Mouse (Mus musculus): Measurements from ENCODE around the gene Caly.

Gene Caly

DNA sequence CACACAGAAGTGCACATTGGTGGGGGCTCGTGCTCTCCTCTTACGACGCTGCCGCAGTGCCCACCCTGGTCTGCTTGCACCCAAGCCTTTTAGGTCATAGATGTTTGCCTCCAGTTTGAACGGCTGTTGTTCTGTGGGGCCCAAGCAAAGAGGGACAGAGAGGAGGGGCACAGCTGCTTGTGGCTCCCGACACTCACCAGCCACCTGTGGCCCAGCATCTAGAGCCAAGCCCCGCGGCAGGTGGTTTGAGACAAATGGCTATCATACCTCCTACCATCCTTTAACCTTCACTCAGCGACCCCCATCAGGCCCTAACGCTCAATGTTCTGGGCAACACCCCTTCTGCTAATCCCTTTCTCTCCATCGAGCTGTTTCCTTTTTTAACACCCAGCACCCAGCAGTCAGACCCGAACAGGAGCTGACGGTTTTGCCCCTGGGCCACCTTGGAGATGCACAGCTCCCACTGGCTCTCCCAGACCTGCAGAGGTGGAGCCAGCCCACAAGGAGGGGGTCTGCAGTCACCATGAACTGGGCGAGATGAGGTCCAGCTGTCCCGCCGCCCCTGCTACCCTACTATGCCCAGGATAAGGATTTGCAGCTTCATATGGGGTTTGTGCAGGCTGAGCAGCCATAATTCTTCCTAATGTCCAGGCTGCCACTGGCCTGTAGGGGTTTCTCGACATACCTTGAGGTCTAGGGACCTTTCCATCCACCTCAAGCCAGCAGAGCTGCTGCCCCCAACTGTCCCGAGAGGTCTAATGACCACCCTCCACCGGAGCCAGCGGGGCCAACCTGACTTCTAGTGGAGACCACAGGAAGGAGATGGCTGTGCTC is 723 bp downstream of the Caly start:
- DNase-seq (ENCODE audit: low read depth, low spot score) = no peak

- DNase-seq (ENCODE audit: low read depth, low spot score) = peak; percentile 78
These were observed 1.7 kb downstream of the Caly start for GRCm38 (mm10) chr7:140080503-140081156.

DNA sequence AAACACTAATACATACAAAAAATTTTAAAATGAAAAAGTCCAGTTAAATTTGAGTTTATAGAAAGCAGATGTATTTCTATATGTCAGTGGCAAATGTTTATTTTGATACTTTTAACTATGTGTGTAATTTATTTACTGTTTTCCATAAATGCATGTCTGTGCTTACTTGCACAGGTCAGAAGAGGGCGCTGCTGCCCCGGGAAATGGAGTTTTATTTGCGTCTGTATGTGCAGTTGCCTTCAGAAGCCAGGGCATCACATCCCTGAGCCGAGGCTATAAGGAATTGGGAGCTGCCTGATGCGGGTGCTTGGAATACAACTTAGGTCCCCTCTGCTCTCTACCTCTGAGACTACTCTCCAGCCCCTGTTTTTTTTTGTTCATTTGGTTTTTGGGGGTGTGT is 3.6 kb downstream of the Caly start:
- DNase-seq (ENCODE audit: low read depth, low spot score) = peak; percentile 74

GRCm38 (mm10) chr7:140077698-140078097 is 4.7 kb downstream of the Caly start:
- DNase-seq (ENCODE audit: low read depth, low spot score) = no peak

DNA sequence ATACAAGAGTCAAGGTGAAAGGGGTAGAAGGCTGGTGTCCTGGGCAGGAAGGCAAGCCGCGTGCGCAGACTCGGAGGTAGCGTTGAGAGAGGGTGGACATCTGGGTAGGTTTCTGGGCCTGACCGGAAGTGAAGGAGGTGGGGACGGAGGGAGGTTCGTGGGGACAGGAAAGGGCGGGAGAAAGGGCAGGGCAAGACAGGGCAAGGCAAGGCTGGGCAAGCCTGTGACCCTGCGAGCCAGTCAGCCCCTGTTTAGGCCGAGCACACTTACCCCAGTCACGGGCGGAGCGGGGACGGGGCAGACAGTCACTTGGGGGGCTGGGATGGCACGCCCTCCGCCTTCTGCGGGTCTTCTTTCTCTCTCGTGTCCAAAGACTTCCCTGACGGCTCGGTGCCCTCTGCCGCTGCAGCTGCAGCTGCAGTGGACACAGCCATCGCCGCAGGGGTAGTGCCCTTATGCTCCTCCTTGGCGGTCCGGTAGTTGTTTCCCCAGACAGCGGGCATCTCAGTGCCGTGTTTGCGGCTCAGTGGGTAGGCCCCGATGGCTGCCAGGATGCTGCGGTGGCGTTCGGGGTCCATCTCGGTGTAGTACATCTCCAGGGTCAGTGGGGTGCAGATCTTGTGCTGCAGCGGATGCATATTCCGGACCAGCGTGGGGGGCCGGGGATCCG is 12.2 kb downstream of the Caly start:
- no peak for DNase-seq (ENCODE audit: low read depth, low spot score)

DNA sequence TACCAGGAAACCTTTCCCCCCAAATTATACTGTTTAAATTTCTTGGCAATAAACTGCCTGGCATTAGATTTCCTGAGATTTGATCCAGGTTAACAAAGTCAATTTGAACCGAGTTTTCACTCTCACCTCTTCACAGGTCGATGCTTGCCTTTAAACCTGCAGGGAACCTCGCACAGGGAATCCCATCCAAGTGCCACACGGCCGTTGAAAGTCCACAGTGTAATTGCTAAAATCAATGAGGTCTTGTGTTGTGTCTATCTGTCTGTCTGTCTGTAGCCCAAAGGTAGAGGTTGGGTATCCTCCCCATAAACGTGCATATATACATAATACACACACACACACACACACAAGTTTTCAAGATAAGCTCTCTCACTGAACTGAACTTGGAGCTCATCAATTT is 15.0 kb downstream of the Caly start:
- no peak for DNase-seq (ENCODE audit: low read depth, low spot score)

DNA sequence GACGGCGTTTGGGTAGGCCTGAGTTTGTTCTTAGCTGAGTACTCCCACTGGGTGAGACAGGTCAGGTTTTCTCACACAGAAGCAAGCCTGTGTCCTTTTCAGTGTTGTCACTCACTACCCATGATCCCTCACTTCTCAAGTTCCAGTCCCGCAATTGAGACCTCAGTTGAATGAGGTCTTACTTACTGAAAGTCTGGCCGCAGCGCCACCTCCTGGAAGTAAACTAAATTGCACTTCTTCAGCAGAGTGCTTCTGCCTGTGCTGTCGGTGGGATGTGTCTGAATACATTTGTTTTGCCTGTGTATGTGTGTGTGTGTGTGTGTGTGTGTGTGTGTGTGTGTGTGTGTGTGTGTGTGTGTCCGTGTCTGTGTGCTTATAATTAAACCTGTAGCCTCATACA is 19.3 kb downstream of the Caly start:
- peak; percentile 68 for DNase-seq (ENCODE audit: low read depth, low spot score)

- DNase-seq (ENCODE audit: low read depth, low spot score) = no peak
These were observed 20.0 kb downstream of the Caly start for GRCm38 (mm10) chr7:140062307-140062706.

- no peak for DNase-seq (ENCODE audit: low read depth, low spot score)
These were observed 20.6 kb downstream of the Caly start for GRCm38 (mm10) chr7:140061832-140062130.

DNA sequence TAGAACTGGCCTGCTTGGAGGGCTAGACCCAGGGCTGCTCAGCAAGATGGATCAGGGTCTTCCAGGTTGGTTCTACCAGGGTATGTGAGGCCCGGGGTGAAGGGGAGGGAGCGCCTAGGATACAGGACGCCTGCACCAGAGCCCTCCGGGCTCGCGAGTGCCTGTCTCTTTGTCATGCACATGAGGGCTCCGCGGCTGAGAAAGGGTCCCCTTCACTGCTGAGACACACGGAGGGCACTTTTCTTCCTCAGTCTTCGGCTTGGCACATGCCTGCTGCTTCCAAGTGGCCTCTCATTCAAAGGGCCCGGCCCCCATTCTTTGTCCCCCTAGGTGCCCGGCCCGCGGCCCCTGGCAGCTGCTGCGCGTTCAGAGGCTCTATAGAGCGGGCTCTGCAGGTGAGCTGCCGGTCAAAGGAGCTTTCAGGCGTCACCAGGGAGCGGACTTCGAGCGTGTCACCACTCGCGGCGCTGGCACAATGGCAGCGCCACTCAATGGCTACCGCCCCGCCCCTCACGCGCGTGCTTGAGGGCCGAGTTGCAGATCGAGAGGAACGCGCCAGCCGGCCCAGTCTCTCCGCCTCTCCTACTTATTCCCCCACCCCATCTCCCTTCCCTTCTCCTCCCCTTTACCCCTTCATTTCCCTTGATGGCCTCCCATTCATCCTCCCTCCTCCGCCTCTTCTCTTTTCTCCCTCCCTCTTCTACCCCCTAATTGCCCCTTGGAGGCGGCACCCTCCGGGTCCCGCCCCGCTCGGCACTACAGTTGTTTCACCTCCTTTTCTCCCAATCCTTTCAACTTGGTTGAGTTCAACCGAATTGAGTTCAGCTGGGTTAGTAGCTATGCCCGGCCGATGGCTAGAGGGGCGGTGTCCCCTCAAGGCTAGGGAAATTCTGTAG is 21.2 kb downstream of the Caly start:
- DNase-seq (ENCODE audit: low read depth, low spot score) = no peak

GRCm38 (mm10) chr7:140059601-140060000 is 22.7 kb downstream of the Caly start:
- no peak for DNase-seq (ENCODE audit: low read depth, low spot score)

DNA sequence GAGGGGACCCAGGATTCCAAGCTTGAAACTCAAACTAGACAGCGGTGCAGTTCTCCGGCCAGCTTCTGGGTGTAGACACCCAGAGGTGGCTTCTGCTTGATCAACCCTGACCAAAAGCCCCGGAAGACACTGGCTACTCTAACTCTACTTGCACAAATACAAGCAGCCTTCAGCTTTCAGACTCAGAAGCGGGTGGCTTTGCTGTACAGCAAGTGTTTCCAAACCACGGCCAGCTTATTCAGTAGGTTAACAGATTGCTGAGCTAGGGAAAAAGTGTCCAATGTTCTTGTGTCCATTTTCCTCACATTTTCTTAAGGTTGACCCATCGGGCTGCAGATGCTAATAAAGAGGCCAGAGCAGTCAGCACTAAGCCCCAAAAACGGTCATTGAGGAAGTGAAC is 23.8 kb downstream of the Caly start:
- DNase-seq (ENCODE audit: low read depth, low spot score) = no peak

- no peak for DNase-seq (ENCODE audit: low read depth, low spot score)
These were observed 24.6 kb downstream of the Caly start for GRCm38 (mm10) chr7:140057413-140058407.

DNA sequence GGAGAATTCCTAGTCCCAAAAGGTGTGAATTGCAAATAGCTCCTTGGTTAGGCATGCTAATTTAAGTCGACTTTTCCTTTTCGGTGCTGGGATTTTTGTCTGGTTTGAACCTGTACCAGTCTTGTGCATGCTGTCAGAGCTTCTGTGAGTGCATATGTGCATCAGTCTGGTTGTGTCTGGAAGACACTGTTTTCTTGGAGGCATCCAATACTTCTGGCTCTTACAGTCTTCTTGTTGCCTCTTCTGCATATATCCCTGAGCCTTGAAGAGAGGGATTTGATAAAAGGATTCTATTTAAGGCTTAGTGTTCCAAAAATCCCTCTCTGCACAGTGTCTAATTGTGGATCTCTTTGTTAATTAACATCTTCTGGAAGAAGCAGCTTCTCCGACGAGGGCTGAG is 28.2 kb downstream of the Caly start:
- no peak for DNase-seq (ENCODE audit: low read depth, low spot score)

- DNase-seq (ENCODE audit: low read depth, low spot score) = peak; percentile 45
These were observed 33.1 kb downstream of the Caly start for GRCm38 (mm10) chr7:140049115-140049689.

DNA sequence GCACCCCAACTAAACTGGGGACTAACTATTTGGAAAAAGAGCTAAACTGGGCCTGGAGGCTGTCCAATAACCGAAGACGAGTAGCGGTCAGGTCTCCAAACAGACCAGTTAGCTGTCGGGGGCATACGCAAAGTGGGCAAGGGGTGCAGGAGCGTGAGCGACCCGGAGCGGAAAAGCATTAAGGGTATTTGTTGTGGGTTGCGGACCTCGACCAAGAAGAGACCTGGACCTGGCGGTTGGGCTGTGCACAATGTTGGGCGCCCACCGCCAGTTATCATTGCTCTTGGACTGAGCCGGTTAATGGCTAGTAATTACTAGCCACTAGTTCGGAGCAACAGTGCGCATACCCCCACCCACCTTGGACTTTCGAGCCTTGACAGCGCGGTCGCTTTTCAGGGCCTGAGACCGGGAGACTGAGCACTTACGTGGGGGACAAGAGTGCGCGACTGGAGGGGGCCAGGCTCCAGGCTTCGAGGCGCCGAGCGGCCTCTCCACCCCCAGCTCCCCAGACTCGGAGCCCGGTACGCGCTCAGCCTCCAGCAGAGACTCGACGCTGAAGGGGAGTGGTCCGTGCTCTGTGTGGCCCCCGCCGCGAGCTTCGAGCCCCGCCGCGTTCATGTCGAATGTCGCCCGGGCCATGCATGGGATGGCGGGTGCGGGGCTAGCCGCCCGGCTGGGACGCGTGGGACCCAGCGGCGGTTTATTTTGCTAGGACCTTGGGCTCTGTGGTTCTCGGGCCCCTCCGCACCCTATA is 33.8 kb downstream of the Caly start, which contains the start of gene Msx3:
Gene Msx3, minus strand, starts transcription at position 729 of the 754 bp plus-strand sequence.
- no peak for DNase-seq (ENCODE audit: low read depth, low spot score)

DNA sequence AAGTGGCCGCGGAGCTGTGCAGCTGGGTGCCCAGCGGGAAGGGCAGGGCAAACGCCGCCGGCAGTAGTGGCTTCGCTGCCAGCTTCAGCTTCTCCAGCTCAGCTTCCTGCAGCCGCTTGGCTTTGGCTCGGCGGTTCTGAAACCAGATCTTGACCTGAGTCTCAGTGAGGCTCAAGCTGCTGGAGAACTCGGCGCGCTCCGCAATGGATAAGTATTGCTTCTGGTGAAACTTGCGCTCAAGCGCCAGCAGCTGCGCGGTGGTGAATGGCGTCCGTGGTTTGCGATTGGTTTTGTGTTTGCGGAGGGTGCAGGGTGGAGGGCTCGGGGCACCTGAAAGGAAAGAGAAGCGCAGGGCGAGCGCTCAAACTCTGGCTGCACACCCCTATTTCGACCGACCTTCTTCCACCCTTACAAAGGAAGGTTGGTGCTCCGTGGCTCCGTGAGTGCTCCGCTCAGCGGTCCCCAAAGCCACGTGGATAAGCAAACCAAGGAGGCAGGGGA is 34.5 kb downstream of the Caly start:
- DNase-seq (ENCODE audit: low read depth, low spot score) = no peak

DNA sequence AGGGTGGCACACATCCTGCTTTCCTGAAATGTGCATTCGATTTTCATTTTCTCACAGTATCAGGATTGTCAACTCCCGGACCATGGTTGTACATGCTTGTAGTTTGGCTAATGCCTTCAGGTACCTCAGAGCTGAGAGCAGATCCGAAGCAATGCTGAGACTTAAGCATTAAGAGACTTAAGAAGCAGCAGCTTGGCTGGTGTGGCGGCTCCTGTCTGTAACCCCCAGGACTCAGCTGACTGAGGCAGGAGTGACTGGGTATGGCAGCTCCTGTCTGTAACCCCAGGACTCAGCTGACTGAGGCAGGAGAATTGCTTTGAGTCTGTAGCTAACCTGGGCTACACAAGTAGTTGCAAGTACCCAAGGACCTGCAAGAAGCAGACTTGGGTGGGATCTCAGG is 36.8 kb downstream of the Caly start:
- no peak for DNase-seq (ENCODE audit: low read depth, low spot score)

GRCm38 (mm10) chr7:140042728-140043127 is 39.6 kb downstream of the Caly start:
- no peak for DNase-seq (ENCODE audit: low read depth, low spot score)
